Mouse (Mus musculus) brain, embryonic 14.5 days (tissue): ENCODE results near the gene Tapbp.

Experiments
- CTCF ChIP-seq: fragments of 200-500 bp; IDR thresholded peaks from 2 replicates; pipeline ENCODE4 v1.5.1; 2012; ENCODE audit warnings: inconsistent platforms, mild to moderate bottlenecking, moderate library complexity, borderline replicate concordance; ENCODE audit not compliant: insufficient read depth, insufficient read length; ENCODE audit errors: extremely low read depth
- POLR2A ChIP-seq: fragments of 200-500 bp; IDR thresholded peaks from 2 replicates; pipeline ENCODE4 v1.6.1; 2012; ENCODE audit warnings: mild to moderate bottlenecking, inconsistent platforms, borderline replicate concordance; ENCODE audit not compliant: poor library complexity, insufficient read depth, insufficient read length, severe bottlenecking; ENCODE audit errors: extremely low read depth

DNA sequence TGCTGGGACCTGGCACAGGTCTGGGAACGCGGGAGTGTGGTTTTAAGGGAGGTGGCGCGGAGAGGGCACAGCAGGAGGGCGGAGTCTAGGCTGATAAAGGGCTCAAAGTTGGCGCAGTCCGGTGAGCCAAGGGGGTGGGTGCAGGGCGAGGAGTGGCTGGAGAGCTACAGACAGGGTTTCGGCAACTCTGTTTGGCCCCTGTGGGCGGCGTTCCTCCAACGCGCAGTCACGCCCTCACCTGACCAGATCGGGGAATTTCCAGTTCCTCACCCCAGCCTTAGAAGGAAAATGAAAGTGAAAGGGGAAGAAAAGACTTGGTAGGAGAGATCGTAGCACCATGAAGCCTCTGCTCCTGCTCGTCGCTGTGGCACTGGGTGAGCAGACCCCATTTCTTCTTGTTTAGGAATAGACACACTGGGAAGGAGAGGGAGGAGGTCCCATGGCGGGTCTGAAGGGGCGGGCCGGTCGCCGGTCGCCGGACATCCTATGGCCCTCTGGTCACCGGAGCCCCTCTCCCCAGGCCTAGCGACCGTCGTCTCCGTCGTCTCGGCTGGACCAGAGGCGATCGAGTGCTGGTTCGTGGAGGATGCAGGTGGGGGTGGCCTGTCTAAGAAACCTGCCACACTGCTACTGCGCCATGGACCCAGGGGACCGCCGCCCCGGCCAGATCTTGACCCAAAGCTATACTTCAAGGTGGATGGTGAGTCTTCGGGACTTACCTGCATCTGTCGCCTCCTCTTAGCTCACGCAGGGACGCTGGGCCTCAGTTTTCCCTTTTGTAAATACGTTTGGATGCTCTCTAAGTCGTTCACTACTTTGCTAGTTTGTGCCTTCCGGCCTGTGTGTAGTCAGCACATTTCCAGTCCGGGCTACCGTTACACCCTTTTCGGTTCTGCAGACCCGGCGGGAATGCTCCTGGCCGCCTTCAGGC, 3.9 kb downstream of the Tapbp start:
- TF ChIP-seq CTCF (no peak), POLR2A (no peak)
